Mouse (Mus musculus): ENCODE measurements around the gene Kdm2a. TPM values are rescaled to one million over a fixed set of nuclear protein-coding genes. Genes with fewer than 3 reads are reported as not detected.

The Kdm2a gene
- polyA plus RNA-seq, 1 experiment = 100 TPM

DNA sequence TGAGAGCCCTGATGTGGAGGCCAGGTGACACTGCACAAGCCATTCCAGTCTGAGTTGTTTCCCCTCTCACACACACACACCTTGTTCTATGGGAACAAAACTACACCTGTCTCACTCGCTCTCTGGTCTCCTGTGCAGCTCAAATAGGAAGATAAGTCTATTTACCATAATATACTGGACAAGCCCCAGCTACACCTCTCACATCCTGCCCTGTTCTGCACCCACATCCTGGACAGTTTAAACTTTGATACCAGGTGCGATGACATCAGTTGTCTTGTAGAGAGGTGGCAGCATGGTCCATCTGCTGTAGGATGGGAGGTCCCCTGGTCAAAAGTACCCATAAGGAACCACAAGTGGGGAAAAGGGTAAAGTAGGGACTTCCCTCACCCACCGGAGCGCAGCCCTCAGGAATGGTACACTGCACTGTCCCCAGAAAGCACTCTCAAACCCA is 93.2 kb downstream of the Kdm2a start:
- Histone ChIP-seq H3K36me3 (ENCODE audit: control insufficient read depth, insufficient read depth, low read length) (no peaks in the 10 kb centered on the region), H3K4me3 (ENCODE audit: low read depth, low read length) (peak overlapping the region; percentile 86), H3K27me3 (ENCODE audit: control insufficient read depth, insufficient read depth, low read length) (no peaks in the 10 kb centered on the region), H3K4me1 (ENCODE audit: control insufficient read depth, insufficient read depth, insufficient read length, low read length) (peaks cover 36% of the 10 kb centered on the region), H3K27ac (ENCODE audit: insufficient read depth, low read depth, low read length) (peak overlapping the region; percentile 89)
- 8% methylated on average over 4 of the region's 4 CpGs for WGBS
- TF ChIP-seq POLR2A (IDR thresholded peaks at IDR 0.05; ENCODE audit: low read depth, low read length) (no peak), CTCF (IDR thresholded peaks at IDR 0.05; ENCODE audit: extremely low read depth, insufficient read length, insufficient replicate concordance, low read depth, low read length) (no peak)

DNA sequence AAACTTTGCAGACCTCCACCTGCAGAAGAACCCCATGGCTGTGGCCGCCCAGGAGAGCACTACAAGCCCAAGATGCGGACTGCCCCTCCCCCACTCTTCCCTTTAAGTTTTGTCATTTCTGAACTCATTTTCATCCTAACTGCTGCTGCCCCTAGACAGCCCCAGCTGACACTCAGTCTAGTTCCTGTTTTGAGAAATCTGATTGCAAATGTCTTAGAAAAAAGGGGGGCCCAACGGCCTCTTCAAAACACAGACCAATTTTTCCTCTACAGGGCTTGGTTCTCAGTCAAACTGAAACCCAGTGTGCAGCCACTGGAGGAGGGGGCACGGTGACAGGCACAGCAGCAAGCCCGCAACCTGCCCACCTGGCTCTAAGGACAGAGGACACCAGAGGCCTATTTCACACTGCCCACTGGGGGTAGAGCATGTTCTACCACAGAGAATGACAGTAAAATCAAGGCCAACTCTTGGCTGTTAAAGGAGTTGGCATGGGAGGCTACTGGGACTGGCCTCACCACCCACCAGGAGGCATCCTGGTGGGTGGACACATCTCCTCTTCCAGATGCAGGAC is 93.7 kb downstream of the Kdm2a start:
- H3K36me3 ChIP-seq (ENCODE audit: control insufficient read depth, insufficient read depth, low read length) = no peaks in the 10 kb centered on the region
- H3K4me1 ChIP-seq (ENCODE audit: control insufficient read depth, insufficient read depth, insufficient read length, low read length) = peaks cover 40% of the 10 kb centered on the region
- H3K27me3 ChIP-seq (ENCODE audit: control insufficient read depth, insufficient read depth, low read length) = no peaks in the 10 kb centered on the region
- TF ChIP-seq POLR2A (IDR thresholded peaks at IDR 0.05; ENCODE audit: low read depth, low read length) (no peak), CTCF (IDR thresholded peaks at IDR 0.05; ENCODE audit: extremely low read depth, insufficient read length, insufficient replicate concordance, low read depth, low read length) (no peak)
- peak overlapping the region; percentile 89 for H3K27ac ChIP-seq (ENCODE audit: insufficient read depth, low read depth, low read length)
- H3K4me3 ChIP-seq (ENCODE audit: low read depth, low read length) = peak overlapping the region; percentile 86
- WGBS = 61% methylated on average over 5 of the region's 5 CpGs

DNA sequence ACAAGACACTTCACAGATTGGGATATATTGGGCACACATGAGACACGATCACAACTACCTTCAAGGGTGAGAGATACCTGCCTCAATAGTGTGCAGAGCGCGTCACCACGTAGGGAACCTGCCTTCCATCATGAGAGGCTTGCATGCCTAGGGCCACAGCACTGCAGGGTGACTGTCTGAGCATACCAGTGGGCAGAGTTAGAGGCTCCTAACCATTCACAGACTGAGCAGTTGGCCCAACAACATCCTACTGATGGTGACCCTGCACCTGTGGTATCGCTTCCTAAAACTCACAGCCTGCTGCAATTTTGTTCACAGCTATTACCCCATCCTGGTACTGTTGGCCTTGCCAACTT is 94.5 kb downstream of the Kdm2a start:
- Histone ChIP-seq H3K4me1 (ENCODE audit: control insufficient read depth, insufficient read depth, insufficient read length, low read length) (peaks cover 42% of the 10 kb centered on the region), H3K27ac (ENCODE audit: insufficient read depth, low read depth, low read length) (peak overlapping the region; percentile 89), H3K36me3 (ENCODE audit: control insufficient read depth, insufficient read depth, low read length) (no peaks in the 10 kb centered on the region), H3K27me3 (ENCODE audit: control insufficient read depth, insufficient read depth, low read length) (no peaks in the 10 kb centered on the region), H3K4me3 (ENCODE audit: low read depth, low read length) (peak overlapping the region; percentile 1; the same call in 1 of the 2 replicates)
- TF ChIP-seq CTCF (IDR thresholded peaks at IDR 0.05; ENCODE audit: extremely low read depth, insufficient read length, insufficient replicate concordance, low read depth, low read length) = no peak
- no peak for TF ChIP-seq POLR2A (IDR thresholded peaks at IDR 0.05; ENCODE audit: low read depth, low read length)
- WGBS = 85% methylated on average over 5 of the region's 5 CpGs

DNA sequence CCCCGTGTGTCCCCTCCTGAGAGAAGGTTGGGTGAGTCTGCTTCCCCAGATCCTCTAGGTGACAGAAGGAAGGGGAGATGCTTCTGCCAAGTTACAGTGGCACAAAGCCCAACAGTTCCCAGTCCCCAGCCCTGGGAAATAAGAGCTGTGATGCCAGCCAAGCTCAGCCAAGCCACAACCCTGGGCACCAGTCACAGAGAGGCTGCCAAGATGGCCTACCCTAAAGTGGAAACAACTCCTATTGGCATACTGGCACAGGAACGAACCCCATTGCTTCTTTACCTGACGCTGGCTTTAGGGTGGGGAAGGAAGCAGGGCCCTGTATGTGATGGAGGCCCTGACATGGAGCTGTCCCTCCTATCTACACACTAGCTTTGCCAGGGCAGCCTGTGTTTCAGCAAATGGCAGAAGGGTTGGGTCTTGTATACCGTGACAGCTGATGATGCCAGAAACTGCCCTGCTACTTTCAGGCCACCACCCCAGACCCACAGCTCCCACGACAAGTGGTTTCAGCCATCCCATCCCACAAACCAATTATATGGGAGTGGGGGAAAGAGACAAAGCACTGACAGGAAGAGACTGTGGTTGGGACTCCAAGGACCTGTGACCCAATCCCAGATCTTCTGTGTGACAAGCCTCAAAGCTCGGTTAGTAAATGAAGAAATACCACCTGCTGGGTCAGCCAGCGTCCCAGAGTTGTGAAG is 95.0 kb downstream of the Kdm2a start:
- H3K4me3 ChIP-seq (ENCODE audit: low read depth, low read length) = peak overlapping the region; percentile 27
- WGBS = 61% methylated on average over 7 of the region's 7 CpGs
- peak overlapping the region; percentile 89 for H3K27ac ChIP-seq (ENCODE audit: insufficient read depth, low read depth, low read length)
- H3K4me1 ChIP-seq (ENCODE audit: control insufficient read depth, insufficient read depth, insufficient read length, low read length) = peaks cover 46% of the 10 kb centered on the region
- no peak for TF ChIP-seq POLR2A (IDR thresholded peaks at IDR 0.05; ENCODE audit: low read depth, low read length)
- TF ChIP-seq CTCF (IDR thresholded peaks at IDR 0.05; ENCODE audit: extremely low read depth, insufficient read length, insufficient replicate concordance, low read depth, low read length) = no peak
- no peaks in the 10 kb centered on the region for H3K36me3 ChIP-seq (ENCODE audit: control insufficient read depth, insufficient read depth, low read length)
- no peaks in the 10 kb centered on the region for H3K27me3 ChIP-seq (ENCODE audit: control insufficient read depth, insufficient read depth, low read length)

DNA sequence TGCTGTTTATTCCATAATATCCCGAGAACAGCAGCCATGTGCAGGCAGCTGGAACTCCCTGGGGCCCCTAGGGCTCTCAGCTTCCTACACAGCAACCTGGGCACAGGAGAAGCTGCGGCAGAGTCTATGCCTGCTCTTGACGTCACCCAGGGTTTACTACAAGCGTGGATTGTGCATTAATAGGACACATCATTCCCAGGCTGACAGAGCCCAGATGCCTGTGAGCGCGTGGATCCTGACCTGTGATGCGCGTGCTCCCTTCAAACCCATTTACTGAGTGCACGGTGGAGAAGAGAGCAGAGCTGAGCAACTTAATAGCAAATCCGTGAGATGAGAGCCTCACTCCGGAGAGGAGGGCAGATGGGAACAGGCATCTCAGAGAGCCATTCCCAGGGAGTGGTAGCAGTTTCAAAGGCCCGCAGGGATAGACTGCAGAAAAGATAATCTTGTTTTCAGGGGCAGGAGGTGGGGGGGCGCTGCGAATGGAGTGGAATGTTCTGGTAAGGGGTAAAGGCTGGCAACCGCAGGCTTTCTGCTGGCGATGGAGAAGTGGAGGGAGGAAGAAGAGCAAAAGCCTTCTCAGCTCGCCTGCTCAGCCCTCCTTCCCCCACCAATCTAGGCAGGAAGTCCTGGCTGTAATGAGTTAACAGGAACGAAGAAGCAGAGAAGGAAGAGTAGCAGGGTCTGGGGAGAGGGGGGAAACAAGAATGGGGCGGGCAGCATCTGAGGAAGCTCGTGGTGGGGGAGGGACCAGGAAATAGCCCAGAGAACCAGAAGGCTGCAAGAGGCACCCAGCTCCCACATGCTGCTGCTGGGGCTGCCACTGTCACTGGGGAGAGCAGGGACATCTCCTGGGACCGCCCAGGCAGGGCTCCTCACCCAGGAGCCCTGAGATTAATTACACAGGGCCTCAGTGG is 96.1 kb downstream of the Kdm2a start:
- H3K36me3 ChIP-seq (ENCODE audit: control insufficient read depth, insufficient read depth, low read length) = no peaks in the 10 kb centered on the region
- H3K27ac ChIP-seq (ENCODE audit: insufficient read depth, low read depth, low read length) = peak overlapping the region; percentile 89
- peak overlapping the region; percentile 27 for H3K4me3 ChIP-seq (ENCODE audit: low read depth, low read length)
- 57% methylated on average over 21 of the region's 21 CpGs for WGBS
- H3K27me3 ChIP-seq (ENCODE audit: control insufficient read depth, insufficient read depth, low read length) = no peaks in the 10 kb centered on the region
- H3K4me1 ChIP-seq (ENCODE audit: control insufficient read depth, insufficient read depth, insufficient read length, low read length) = peaks cover 51% of the 10 kb centered on the region
- TF ChIP-seq POLR2A (IDR thresholded peaks at IDR 0.05; ENCODE audit: low read depth, low read length) = 0 out of 2 replicates have a peak, but pooled peaks have one; percentile 20
- no peak for TF ChIP-seq CTCF (IDR thresholded peaks at IDR 0.05; ENCODE audit: extremely low read depth, insufficient read length, insufficient replicate concordance, low read depth, low read length)

GRCm38 (mm10) chr19:4300852-4301734 is 97.0 kb downstream of the Kdm2a start:
- TF ChIP-seq CTCF (IDR thresholded peaks at IDR 0.05; ENCODE audit: extremely low read depth, insufficient read length, insufficient replicate concordance, low read depth, low read length) (no peak), POLR2A (IDR thresholded peaks at IDR 0.05; ENCODE audit: low read depth, low read length) (no peak)
- peaks cover 53% of the 10 kb centered on the region for H3K4me1 ChIP-seq (ENCODE audit: control insufficient read depth, insufficient read depth, insufficient read length, low read length)
- no peak overlapping the region for H3K4me3 ChIP-seq (ENCODE audit: low read depth, low read length)
- peak overlapping the region; percentile 89 for H3K27ac ChIP-seq (ENCODE audit: insufficient read depth, low read depth, low read length)
- H3K27me3 ChIP-seq (ENCODE audit: control insufficient read depth, insufficient read depth, low read length) = no peaks in the 10 kb centered on the region
- WGBS = 68% methylated on average over 11 of the region's 11 CpGs
- no peaks in the 10 kb centered on the region for H3K36me3 ChIP-seq (ENCODE audit: control insufficient read depth, insufficient read depth, low read length)

All from small intestine, adult 2 months (tissue).